Mouse (Mus musculus): Measurements from ENCODE around the gene Rprd1b. TPM values are rescaled to one million over a fixed set of nuclear protein-coding genes. Genes with fewer than 3 reads are reported as not detected.

Gene Rprd1b
- polyA plus RNA-seq, 1 experiment, result 13.2 TPM

- WGBS, result under 1% methylated on average over 33 of the region's 33 CpGs
- Histone ChIP-seq H3K4me1 (ENCODE audit: control insufficient read depth, insufficient read depth, insufficient read length, low read length) (peaks cover 29% of the 10 kb centered on the region), H3K27me3 (ENCODE audit: control insufficient read depth, insufficient read depth, low read length) (no peaks in the 10 kb centered on the region), H3K36me3 (ENCODE audit: control insufficient read depth, insufficient read depth, low read length) (peaks cover 15% of the 10 kb centered on the region), H3K27ac (ENCODE audit: insufficient read depth, low read depth, low read length) (peak within 1 kb of the TSS; percentile 43), H3K4me3 (ENCODE audit: low read depth, low read length) (peak within 1 kb of the TSS; percentile 73)
- TF ChIP-seq POLR2A (IDR thresholded peaks at IDR 0.05; ENCODE audit: low read depth, low read length) (peak; percentile 94), CTCF (IDR thresholded peaks at IDR 0.05; ENCODE audit: extremely low read depth, insufficient read length, insufficient replicate concordance, low read depth, low read length) (peak; percentile 76)
Observed at GRCm38 (mm10) chr2:158146223-158146622, 117.9 kb downstream of the Rprd1b start, which contains the start of gene Tgm2. Gene Tgm2, minus strand, starts transcription at chr2:158146436.

DNA sequence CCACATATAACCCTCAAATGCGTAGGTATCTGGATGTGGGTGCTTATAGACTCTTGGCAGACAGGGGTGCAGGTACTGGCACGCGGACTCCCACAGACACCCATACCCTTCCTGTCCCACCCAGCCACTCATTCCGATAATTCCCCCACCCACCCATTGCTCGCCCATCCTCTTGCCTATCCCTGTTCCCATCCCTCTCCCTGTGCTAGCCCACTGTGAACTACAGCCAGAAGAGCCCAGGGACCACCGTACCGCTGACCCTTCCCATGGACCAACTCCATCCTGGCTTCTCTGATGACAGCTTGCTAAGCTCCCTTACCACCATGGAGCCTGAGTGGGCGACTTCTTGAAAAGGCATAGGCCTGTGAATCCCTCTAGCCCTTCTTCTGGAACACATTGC, 118.7 kb downstream of the Rprd1b start:
- Histone ChIP-seq H3K27me3 (ENCODE audit: control insufficient read depth, insufficient read depth, low read length) (no peaks in the 10 kb centered on the region), H3K4me3 (ENCODE audit: low read depth, low read length) (no peak overlapping the region), H3K4me1 (ENCODE audit: control insufficient read depth, insufficient read depth, insufficient read length, low read length) (peaks cover 25% of the 10 kb centered on the region), H3K27ac (ENCODE audit: insufficient read depth, low read depth, low read length) (no peak overlapping the region), H3K36me3 (ENCODE audit: control insufficient read depth, insufficient read depth, low read length) (peaks cover 8% of the 10 kb centered on the region)
- TF ChIP-seq POLR2A (IDR thresholded peaks at IDR 0.05; ENCODE audit: low read depth, low read length), result no peak
- no peak for TF ChIP-seq CTCF (IDR thresholded peaks at IDR 0.05; ENCODE audit: extremely low read depth, insufficient read length, insufficient replicate concordance, low read depth, low read length)
- 91% methylated on average over 8 of the region's 8 CpGs for WGBS

DNA sequence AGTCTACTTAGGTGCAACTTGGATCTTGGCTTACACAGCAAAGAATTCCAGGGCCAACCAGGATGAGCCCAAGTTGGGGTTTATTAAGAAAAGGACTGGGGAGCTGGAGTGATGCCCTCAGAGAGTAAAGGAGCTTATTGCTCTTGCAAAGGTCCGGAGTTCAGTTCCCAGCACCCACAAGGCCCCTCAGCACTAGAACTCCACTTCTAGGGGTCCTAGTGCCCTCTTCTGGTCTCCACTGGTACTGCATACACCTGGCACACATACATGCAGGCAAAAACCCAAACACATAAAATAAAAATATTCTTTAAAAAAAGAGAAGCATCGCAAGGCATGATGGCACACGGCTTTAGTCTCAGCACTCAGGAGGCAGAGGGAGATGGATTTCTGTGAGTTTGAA, 122.8 kb downstream of the Rprd1b start:
- Histone ChIP-seq H3K27me3 (ENCODE audit: control insufficient read depth, insufficient read depth, low read length) (no peaks in the 10 kb centered on the region), H3K27ac (ENCODE audit: insufficient read depth, low read depth, low read length) (no peak overlapping the region), H3K36me3 (ENCODE audit: control insufficient read depth, insufficient read depth, low read length) (no peaks in the 10 kb centered on the region), H3K4me3 (ENCODE audit: low read depth, low read length) (no peak overlapping the region), H3K4me1 (ENCODE audit: control insufficient read depth, insufficient read depth, insufficient read length, low read length) (peaks cover 18% of the 10 kb centered on the region)
- 0 out of 2 replicates have a peak, but pooled peaks have one; percentile 35 for TF ChIP-seq CTCF (IDR thresholded peaks at IDR 0.05; ENCODE audit: extremely low read depth, insufficient read length, insufficient replicate concordance, low read depth, low read length)
- TF ChIP-seq POLR2A (IDR thresholded peaks at IDR 0.05; ENCODE audit: low read depth, low read length), result no peak
- 98% methylated on average over 3 of the region's 3 CpGs for WGBS

DNA sequence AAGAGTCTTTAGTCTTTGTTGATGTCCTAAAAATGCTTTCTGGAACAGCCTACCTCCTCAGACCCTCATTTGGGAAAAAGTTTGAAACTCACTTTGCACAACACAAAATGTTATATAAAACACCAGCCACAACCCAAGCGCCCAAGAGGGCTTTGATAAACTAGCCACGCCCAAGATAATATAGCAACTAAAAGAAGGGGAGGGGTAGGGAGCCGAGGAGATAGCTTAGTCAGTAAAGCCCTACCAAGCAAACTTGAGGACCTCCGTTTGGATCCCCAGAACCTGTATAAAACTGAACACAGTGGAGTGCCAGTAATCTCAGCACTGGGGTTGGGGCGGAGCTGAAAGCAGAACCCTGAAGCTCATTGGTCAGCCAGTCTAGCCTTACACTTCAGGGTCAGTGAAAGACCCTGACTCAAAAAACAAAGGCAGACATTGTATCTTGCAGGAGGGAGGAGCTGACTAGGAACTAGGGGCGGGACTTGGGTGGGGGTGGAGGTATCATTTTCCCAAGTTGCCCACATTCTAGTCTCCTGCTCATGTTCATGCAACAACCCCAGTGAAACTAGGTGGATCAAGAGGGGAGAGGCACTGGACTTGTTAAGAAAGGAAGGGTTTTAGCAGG, 124.5 kb downstream of the Rprd1b start:
- no peaks in the 10 kb centered on the region for H3K36me3 ChIP-seq (ENCODE audit: control insufficient read depth, insufficient read depth, low read length)
- 38% methylated on average over 6 of the region's 6 CpGs for WGBS
- H3K4me1 ChIP-seq (ENCODE audit: control insufficient read depth, insufficient read depth, insufficient read length, low read length), result peaks cover 18% of the 10 kb centered on the region
- H3K27me3 ChIP-seq (ENCODE audit: control insufficient read depth, insufficient read depth, low read length), result no peaks in the 10 kb centered on the region
- H3K27ac ChIP-seq (ENCODE audit: insufficient read depth, low read depth, low read length), result no peak overlapping the region
- TF ChIP-seq POLR2A (IDR thresholded peaks at IDR 0.05; ENCODE audit: low read depth, low read length), result no peak
- TF ChIP-seq CTCF (IDR thresholded peaks at IDR 0.05; ENCODE audit: extremely low read depth, insufficient read length, insufficient replicate concordance, low read depth, low read length), result no peak
- H3K4me3 ChIP-seq (ENCODE audit: low read depth, low read length), result no peak overlapping the region

DNA sequence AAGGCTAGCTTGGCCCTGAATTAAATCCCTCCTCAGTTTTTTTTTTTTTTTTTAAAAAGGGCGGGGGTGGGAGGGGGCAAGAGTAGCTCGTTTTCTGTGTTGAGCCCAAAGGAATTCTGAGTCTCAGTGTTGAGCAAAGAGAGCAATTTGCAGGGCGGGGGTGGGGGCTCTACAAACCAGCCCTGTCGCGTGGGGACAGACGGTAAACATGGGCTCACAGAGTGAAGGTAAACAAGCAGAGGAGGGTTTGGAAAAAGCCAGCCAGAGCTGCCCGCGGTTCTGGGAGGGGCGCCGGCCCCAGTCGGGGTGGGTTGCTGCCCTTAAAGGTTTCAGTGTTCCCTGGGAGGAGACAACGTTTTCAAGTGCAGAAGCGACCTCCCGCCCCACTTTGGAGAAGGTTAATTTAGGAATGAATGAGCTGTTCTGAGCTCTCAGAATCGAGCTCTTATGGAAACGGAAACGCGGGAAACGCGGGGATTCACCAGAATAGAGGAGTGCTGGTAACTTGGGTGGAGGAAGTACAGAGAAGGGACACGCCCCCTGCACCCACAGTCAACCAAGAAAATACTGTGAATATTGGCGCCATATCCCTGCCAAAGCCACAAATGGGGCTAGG, 125.5 kb downstream of the Rprd1b start:
- H3K36me3 ChIP-seq (ENCODE audit: control insufficient read depth, insufficient read depth, low read length), result no peaks in the 10 kb centered on the region
- TF ChIP-seq POLR2A (IDR thresholded peaks at IDR 0.05; ENCODE audit: low read depth, low read length) (no peak), CTCF (IDR thresholded peaks at IDR 0.05; ENCODE audit: extremely low read depth, insufficient read length, insufficient replicate concordance, low read depth, low read length) (no peak)
- H3K4me3 ChIP-seq (ENCODE audit: low read depth, low read length), result peak overlapping the region; percentile 57
- peaks cover 18% of the 10 kb centered on the region for H3K4me1 ChIP-seq (ENCODE audit: control insufficient read depth, insufficient read depth, insufficient read length, low read length)
- peak overlapping the region; percentile 43; the same call in 1 of the 2 replicates for H3K27ac ChIP-seq (ENCODE audit: insufficient read depth, low read depth, low read length)
- H3K27me3 ChIP-seq (ENCODE audit: control insufficient read depth, insufficient read depth, low read length), result no peaks in the 10 kb centered on the region
- WGBS, result under 1% methylated on average over 22 of the region's 22 CpGs

- Histone ChIP-seq H3K27me3 (ENCODE audit: control insufficient read depth, insufficient read depth, low read length) (no peaks in the 10 kb centered on the region), H3K4me3 (ENCODE audit: low read depth, low read length) (no peak overlapping the region), H3K36me3 (ENCODE audit: control insufficient read depth, insufficient read depth, low read length) (no peaks in the 10 kb centered on the region), H3K4me1 (ENCODE audit: control insufficient read depth, insufficient read depth, insufficient read length, low read length) (peaks cover 25% of the 10 kb centered on the region), H3K27ac (ENCODE audit: insufficient read depth, low read depth, low read length) (no peak overlapping the region)
- TF ChIP-seq POLR2A (IDR thresholded peaks at IDR 0.05; ENCODE audit: low read depth, low read length), result no peak
- WGBS, result 61% methylated on average over 8 of the region's 8 CpGs
Observed at GRCm38 (mm10) chr2:158154641-158155040, 126.3 kb downstream of the Rprd1b start.

- no peaks in the 10 kb centered on the region for H3K36me3 ChIP-seq (ENCODE audit: control insufficient read depth, insufficient read depth, low read length)
- no peak overlapping the region for H3K4me3 ChIP-seq (ENCODE audit: low read depth, low read length)
- no peak overlapping the region for H3K27ac ChIP-seq (ENCODE audit: insufficient read depth, low read depth, low read length)
- WGBS, result 81% methylated on average over 7 of the region's 7 CpGs
- H3K27me3 ChIP-seq (ENCODE audit: control insufficient read depth, insufficient read depth, low read length), result no peaks in the 10 kb centered on the region
- H3K4me1 ChIP-seq (ENCODE audit: control insufficient read depth, insufficient read depth, insufficient read length, low read length), result peaks cover 22% of the 10 kb centered on the region
- TF ChIP-seq POLR2A (IDR thresholded peaks at IDR 0.05; ENCODE audit: low read depth, low read length) (no peak), CTCF (IDR thresholded peaks at IDR 0.05; ENCODE audit: extremely low read depth, insufficient read length, insufficient replicate concordance, low read depth, low read length) (no peak)
Observed at GRCm38 (mm10) chr2:158155101-158155500, 126.8 kb downstream of the Rprd1b start.

Data from small intestine, adult 2 months (tissue).